Mouse (Mus musculus) CH12.LX (cell line): ENCODE measurements at regions not wholly inside any gene's neighbourhood (a gene's known extent, or its start where the extent isn't known, plus 50 kb on each side); places are given as distances from the start of the nearest gene placed in this dataset.

Experiments
- CTCF ChIP-seq, 2 experiments: IDR thresholded peaks in 1 of 2; conservative IDR thresholded peaks in 1 of 2; 2 replicates each; pipeline ENCODE4 v1.5.1; 2011 to 2012; ENCODE audit warnings: low read depth in 2 of 2, low read length in 2 of 2, improper control_type of control experiment in 1 of 2, inconsistent platforms in 1 of 2, mild to moderate bottlenecking in 1 of 2, moderate library complexity in 1 of 2
- POLR2A ChIP-seq: IDR thresholded peaks from 2 replicates; pipeline ENCODE4 v1.6.1; 2011; ENCODE audit warnings: low read depth, mild to moderate bottlenecking, improper control_type of control experiment, low read length

GRCm38 (mm10) chr11:21016791-21017329 lies 74.2 kb upstream of the Peli1 start:
- TF ChIP-seq POLR2A (no peak), CTCF (conservative IDR thresholded peaks at IDR 0.05 in 1 of 2, IDR thresholded peaks at IDR 0.05 in 1 of 2; ENCODE audit: low read depth in 2 of 2, low read length in 2 of 2) (no peak)
